Mouse (Mus musculus) cerebellum, adult (tissue): ENCODE measurements around the gene Tmem245.
"Not testable (repeated sequence)": the region's sequence is repeated elsewhere in the genome, so short reads cannot be mapped to it uniquely, and the experiment has no call there.

Source experiments
- ATAC-seq: cut with Nextera tagmentation; 2 replicates; pipeline ENCODE4 v1.9.2; 2017; ENCODE audit warnings: mild to moderate bottlenecking, moderate library complexity, mixed read lengths; ENCODE audit not compliant: insufficient number of reproducible peaks, low FRiP score, low TSS enrichment

Gene Tmem245

DNA sequence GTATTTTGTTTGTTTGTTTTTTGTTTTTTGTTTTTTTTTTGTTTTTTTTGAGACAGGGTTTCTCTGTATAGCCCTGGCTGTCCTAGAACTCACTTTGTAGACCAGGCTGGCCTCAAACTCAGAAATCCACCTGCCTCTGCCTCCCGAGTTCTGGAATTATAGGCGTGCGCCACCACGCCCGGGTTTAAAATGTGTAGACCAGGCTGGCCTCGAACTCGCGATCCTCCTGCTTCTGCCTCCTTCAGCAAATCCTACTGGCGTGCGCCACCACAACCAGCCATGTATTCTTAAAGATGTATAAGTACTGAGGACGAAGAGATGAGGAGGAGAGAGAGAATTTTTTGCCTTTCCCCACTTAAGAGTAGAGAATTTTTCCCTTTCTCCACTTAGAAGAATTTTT is 76.7 kb downstream of the Tmem245 start:
- not testable (repeated sequence) for ATAC-seq

DNA sequence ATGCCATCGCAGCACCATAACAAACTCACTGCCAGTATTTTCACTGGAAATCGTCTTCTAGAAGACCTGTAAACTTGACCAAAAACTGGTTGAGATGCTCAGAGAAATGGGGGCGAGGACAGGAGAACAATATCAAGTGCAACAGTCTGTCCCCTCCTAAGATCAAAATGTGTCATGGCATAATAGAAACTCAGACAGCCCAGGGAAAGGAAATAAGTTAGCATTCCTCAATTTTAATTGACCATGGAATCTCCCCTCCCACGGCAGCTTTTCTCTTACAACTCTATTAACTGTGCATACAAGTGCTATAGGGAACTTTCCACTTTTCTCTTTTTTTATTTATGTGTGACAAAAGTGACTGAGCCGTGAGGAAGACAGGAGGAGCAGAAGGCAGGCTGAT is 79.5 kb downstream of the Tmem245 start:
- no peak for ATAC-seq

DNA sequence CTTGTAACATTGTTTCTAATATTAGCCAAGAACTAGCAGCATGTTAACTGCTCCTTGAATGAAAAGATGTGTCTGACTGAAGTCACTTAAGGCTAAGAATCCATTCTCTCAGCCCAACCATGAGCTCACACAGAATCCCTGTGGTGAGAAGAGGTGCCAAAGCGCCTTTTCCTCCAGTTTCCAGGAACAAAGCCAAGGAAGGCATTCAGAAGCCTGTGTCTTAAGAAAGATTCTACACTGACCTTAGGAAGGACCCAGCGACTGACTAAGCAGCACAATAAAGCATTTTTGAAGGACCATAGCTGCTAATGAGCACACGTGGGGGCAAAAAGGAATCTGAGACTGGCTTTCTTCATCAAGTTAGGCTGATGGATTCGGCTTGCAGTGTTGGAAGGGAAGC is 81.3 kb downstream of the Tmem245 start:
- no peak for ATAC-seq

DNA sequence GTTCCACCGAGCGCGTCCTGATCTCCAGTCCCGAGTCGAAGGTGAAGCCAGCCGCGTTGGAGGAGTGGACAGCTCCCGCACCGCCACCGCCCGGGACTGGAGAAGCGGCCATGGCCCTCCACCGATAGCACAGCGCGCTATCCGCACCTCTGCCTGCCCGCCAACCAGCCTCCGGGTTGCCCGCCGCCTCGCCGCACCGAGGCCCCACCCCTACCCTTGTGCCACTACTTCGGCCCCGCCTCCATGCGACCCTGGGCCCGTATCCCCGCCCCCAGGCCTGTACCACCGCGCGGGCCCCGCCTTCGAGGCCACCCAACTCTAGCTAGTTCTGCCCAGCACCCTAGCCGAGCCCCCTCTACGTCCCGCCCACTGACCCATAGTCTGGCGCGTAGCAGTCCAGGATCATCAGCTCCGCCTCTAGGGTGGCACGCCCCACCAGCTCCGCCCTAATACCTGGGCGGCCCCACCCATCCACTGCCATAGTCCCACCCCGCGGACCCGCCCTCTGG is 82.2 kb downstream of the Tmem245 start, which contains the start of gene Ctnnal1:
Gene Ctnnal1, minus strand, starts transcription at position 186 of the 509 bp plus-strand sequence.
- ATAC-seq, result peak; percentile 91

DNA sequence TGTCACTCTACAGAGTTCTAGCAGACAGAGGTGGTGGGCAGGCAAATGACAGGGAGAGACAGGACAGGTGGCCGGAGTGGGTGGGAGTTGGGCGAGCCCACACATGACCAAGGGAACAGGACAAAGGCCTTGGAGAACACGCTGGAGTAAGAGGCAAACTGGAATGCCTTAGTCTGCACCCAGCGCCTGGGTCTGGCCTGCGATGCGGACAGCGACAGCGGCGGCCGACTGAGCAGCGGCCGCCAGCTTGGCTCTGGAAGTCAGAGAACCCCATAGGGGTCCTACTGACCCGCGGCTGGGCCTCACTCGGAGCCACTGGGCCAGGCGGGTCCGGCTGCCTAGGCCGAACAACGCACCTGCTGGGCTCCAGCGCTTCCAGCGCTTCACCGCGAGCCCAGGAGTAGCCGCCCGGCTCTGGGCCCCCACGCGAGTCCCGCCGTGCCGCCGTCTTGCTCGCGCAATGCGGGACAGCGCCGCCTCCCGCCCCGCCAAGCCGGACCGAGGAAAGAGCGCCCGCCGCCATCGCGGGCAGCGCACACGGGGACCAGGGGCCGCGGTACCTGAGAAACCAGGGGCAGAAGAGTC is 82.7 kb downstream of the Tmem245 start:
- ATAC-seq, result peak; percentile 57

DNA sequence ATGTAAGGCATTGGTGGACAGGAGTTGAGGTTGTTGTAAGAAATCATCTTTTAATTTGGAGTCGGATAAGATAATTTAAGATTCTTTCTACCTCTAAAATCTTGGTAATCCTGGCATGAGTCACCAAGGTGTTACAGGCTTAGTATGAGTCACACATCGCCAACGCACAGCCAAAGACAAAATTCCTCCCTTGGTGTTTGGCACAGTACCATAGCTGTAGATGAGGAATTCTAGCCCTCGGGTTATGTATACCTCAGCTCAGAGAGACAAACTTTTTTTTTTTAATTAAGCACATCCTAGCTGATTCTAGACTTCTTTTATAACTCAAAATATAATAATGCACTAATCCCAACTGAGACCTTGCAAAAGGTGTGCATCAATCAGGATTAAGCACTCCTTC is 83.2 kb downstream of the Tmem245 start:
- ATAC-seq, result no peak

DNA sequence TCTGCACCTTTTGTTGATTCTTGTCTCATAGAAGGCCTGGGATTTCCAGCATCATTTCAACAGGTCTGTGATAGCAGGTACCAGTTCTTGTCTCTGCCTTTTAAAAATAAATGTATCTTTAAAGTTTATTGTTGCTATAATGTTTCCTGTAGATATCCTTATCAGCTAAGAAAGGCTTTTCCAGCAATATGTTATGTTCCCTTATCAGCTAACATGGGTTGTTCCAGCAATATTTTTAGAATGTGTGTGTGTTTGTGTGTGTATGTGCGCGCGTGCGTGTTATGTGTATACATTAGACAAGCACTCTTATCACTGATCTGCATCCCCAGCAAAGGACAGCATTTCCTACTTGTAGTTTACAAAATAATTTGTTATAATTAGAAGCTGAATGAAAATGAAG is 85.7 kb downstream of the Tmem245 start:
- ATAC-seq, result no peak

DNA sequence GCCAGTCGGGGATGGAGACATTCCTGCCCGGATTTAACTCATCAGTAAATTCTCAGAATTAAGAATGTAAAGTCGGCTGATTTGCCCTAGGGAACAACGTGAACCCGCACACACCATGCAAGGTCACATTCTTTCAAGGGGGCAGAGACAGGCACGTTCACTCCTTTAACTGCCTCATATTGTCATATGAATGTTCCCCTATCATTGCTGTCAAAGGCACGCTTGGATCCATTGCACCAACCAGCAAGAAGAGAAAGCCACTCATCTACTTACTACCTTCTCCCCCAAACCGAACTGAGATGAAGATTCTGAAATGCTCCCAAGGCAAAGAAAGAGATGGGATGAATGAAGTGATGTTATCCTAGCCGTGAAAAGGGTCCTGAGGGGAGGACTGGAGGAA is 88.5 kb downstream of the Tmem245 start:
- ATAC-seq, result no peak

DNA sequence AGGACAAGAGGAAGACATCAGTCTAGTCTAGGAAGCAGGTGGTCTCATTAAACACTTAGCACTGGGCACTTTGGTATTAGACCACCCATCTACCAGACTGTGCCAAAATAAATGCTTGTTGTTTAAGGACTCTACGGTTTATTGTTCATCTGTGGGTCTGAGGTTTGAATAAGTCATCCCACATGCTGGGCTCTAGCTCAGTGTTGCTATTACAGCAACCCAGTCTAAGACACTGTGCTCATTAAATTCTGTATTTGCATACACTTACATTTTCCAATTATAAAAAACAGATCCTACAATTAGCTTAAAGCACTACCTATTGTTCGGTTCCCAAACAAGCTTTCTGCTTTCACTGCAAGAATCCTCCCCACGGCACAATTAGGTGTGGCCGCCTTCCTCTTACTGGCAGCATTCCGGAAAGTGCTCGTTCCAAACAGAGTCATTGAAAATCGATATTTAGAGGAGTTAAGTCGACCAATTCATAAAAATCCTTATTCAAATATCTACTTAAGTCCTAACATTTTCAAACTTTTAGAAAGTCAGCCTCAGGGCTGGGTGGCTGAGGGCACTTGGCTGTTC is 90.8 kb downstream of the Tmem245 start:
- ATAC-seq, result no peak

DNA sequence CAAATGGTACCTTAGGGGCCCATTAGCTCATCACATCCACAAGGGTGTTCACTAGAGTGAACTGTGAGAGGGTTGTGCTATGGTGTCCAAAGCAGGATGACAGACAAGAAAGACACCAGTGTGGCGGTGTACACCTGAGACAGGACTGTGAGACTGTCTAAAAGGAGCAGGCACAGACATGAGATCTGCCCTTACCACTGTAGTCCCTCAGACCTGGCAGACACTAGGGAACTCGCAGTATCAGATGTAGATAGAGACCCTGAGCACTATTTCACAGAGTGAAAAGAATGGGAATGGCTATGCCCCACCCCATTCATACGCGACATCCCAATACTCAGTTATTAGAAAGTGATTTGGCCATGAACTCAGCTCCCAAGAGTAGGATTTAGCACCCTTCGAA is 91.3 kb downstream of the Tmem245 start:
- ATAC-seq, result no peak

DNA sequence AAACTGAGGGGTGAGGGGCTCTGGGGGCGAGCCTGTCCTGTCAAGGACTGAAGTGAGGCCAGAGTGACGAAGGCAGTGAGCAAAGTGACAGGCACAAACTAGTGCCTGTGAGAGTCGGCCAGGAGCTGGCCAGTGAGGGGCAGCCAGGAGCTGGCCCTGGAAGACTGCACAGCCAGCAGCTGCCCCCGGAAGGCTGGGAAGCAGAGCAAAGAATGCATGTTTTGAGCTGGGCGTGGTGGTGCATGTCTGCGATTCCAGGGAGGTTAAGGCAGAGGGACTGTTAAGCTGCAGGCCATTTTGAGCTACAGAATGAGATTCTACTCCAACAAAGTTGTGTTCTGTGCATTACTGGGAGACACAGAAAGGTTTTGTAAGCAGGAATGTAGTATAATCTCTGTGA is 96.5 kb downstream of the Tmem245 start:
- peak; percentile 71; the same call in 1 of the 2 replicates for ATAC-seq

DNA sequence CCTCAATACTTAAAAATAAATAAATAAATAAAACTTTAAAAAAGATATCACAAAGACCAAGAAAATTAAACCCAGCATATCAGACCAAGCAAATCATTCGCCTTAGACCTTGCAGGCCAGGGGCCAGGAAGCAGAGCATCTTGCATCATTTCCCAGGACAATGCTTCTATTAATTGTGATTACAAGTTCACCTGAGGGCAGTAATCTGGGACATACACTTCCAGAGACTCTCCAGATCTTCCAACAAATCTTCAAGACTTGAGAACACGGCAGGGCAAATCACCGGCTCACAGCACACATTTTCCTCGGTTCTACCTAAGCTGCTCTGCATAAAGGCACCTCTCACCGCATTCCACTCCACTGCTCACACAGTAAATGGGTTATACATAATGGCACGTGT is 99.2 kb downstream of the Tmem245 start:
- ATAC-seq, result no peak

DNA sequence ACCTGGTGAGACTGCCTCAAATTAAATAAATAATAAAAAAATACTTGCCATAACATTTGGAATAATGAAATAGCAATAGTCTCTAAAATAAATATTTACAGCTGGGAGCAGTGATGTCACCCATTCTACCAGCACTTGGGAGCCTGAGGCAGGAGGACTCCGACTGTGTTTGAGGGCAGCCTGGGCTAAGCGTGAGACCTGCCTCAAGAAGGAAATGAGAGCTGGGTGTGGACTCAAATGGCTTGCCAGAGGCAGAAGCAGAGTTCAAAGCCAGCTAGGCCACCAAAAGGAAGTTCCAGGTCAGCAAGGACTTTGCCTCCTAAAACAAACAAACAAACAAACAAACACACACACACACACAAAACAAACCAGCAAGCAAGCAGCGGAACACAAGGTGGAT is 99.8 kb downstream of the Tmem245 start:
- no peak for ATAC-seq

DNA sequence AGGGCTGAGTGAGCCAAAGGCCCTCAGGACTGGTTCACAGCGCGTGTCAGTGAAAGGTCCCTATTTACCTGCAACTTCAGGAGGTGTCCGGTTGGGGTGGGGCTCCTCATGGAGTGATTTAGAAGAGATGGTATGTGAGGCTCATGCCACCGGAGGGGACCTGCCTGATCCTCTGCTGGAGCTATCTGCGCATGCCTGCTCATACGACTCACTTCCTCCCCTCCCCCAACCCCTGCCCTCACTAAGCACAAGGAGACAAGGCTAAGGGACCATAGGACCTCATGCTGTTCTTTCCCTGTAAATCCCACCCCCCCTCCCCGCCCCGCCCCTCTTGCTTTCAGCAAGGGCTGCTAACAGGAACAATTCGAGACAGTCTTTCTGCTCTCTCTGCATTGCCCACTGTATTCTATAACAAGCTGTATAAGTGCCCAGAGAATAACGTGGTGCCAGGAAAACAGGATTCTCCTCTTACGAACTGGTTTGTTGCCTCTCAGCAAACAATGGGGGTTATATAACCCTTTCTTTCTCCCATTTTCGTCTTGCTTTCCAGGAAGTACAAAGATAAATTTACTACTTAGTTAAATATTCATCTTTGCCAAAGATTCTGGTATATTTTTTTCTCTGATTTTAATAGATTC is 101.2 kb downstream of the Tmem245 start:
- ATAC-seq, result no peak

DNA sequence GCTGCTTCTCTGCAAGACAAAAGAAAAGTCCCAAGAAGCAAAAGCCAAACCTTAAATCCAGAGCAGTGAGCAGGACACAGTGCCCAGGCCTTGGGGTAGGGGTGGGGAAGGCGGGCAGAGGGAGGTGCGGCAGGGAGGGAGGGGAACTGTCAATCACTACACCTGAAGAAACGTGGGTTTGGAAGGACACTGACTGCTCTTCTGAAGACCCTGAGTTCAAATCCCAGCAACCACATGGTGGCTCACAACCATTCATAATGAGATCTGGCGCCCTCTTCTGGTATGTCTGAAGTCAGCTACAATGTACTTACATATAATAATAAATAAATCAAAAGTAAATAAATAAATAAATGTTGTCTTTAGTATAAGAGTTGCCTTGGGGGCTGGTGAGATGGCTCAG is 102.3 kb downstream of the Tmem245 start:
- no peak for ATAC-seq

DNA sequence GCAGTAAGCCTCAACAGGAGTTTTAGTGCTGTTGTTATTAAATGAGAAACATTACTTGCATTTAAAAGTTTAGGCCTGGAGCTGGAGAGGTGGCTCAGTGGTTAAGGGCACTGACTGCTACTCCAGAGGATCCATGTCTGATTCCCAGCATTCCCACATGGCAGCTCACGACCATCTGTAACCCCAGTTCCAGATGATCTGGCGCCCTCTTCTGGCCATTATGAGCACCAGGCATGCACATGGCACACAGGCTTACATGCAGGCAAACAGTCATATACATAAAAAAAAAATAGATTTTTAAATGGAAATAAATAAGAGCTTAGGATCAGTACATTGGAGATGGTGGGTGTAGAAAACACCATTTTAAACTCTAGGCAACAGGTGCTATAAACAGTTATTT is 103.3 kb downstream of the Tmem245 start:
- no peak for ATAC-seq

DNA sequence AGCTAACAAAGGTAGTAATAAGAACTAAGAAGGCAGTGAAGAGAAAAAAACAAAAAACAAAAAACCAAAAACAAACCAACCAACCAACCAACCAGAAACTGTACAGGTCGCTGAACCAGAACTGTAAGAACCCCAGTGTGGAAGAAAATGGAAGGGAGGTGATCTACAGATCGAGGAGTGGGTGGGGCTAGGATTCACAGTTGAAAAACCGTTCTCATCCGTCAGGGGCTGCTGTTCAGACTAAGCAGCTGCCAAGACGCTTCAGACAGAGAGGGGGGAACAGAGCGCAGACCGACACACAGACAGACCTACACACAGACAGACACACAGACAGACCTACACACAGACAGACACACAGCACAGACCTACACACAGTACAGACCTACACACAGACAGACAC is 104.7 kb downstream of the Tmem245 start:
- no peak for ATAC-seq

DNA sequence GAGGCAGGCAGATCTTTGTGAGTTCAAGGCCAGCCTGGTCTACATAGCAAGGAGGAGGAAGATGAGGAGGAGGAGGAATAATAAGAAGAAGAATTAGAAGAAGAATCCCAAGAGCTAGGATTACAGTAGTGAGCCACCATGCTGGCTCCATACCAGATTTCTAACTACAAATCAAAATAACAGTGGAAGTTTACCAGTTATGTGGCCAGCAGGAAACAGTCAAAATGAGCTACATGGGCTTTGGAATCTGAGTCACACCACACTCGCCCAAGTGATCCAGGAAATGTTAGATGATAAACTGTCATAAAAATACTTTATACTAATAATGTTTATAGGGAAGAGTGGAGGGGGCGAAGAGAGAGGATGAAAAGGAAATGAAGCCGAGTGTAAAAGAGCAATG is 106.9 kb downstream of the Tmem245 start:
- no peak for ATAC-seq

DNA sequence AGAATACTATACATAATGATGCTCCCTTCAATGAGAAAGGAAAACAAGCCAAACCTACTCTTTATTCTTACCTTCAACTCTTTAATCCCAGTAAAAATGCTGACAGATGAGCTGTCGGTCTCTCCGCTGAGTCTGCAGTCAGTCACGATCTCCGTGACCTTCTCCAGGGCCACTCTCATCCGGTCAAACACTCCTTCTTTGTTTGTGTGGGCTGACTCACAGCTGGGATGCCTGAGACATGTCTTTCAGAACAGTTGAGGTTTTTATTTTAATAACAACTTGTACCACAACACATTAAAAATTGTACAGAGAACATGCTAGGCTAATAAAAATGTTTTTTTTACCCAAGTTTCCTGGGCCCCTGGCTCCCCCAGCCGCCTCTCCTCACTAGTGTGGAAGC is 109.6 kb downstream of the Tmem245 start:
- ATAC-seq, result no peak

DNA sequence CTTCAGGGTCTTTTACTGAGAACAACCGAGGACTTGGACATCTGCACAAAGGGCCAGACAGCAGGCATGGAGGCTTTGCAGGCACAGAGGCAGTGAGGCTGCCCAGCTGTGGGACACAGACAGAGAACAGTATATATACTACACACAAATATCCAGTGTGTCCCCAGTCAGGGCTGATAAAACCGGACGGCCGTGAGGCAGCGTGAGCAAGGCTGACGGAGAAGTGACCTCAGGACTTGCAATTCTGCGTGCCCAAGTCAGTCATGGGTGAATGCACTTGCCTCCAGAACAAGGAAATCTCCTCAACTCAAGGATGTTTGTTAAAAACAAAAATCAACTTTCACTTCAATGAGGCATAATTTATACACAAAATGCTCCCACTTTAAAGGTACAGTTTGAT is 115.2 kb downstream of the Tmem245 start:
- ATAC-seq, result no peak

DNA sequence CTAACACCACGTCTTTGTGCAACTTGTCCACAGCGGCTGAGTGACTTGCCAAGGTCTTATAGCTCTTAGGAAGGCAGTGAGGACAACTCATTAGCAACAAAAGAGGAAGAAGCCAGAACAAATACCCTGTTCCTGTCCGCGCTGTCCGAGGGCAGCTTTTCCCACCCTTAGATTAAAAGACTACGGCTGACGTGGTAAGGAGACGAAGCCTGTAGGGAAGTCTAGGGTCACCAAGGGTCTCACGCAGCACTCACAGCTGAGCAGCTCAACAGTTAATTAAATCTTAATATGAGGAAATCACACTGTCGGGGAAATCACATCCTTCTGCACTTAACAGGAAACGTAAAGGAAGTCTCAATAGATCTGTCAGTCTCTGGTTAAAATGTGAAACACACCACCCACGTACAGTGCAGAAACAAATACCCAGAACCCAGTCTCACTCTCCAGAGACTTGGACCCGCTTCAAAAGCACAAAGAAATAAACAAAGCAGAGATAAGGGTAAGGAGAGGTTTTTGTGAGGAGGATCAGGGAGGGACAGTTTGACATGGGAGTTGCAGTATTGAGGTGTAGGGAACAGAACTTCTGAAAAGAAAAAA is 116.1 kb downstream of the Tmem245 start:
- ATAC-seq, result no peak
